Mouse (Mus musculus) stomach, postnatal 0 days (tissue): ENCODE results near the gene Ptprg.

Source experiments
- CTCF ChIP-seq: IDR thresholded peaks from 2 replicates; pipeline ENCODE4 v1.5.1; 2016; ENCODE audit warnings: antibody characterized with exemption, low read depth, mild to moderate bottlenecking, moderate library complexity
- EP300 ChIP-seq: optimal IDR thresholded peaks from 2 replicates; pipeline ENCODE3; 2016; ENCODE audit warnings: antibody characterized with exemption

GRCm38 (mm10) chr14:11556356-11557130 lies 3.2 kb downstream of the Ptprg start:
- TF ChIP-seq EP300 (no peak), CTCF (peak; percentile 72)
